In genomic region chr16:30062242-30063030, GRCm38 (mm10) we compare ENCODE assay signal across 8 mouse cellular contexts. TPM values are rescaled to one million over a fixed set of nuclear protein-coding genes. Genes with fewer than 3 reads are reported as not detected.
DNase-seq lines count a peak whose midpoint lies in the region; ATAC-seq lines count a peak whose summit lies in the region.

No protein-coding gene starts in this region.

- peak overlapping the region; percentile 99 for H3K27ac ChIP-seq in lung, embryonic 16.5 days (ENCODE audit: low read length)
- peak overlapping the region; percentile 95 for H3K27ac ChIP-seq in embryonic facial prominence, embryonic 13.5 days
- H3K27ac ChIP-seq in intestine, embryonic 15.5 days = peak overlapping the region; percentile 99
- H3K27ac ChIP-seq in neural tube, embryonic 14.5 days (ENCODE audit: low read depth, low read length) = no peak overlapping the region

- H3K4me1 ChIP-seq in lung, embryonic 16.5 days (replicated peaks; ENCODE audit: control insufficient read depth, insufficient read depth, low read length) = peaks cover 55% of the 10 kb centered on the region
- H3K4me1 ChIP-seq in embryonic facial prominence, embryonic 13.5 days = peaks cover 59% of the 10 kb centered on the region
- H3K4me1 ChIP-seq in intestine, embryonic 15.5 days (replicated peaks) = peaks cover 44% of the 10 kb centered on the region
- H3K4me1 ChIP-seq in neural tube, embryonic 14.5 days (ENCODE audit: control insufficient read depth, insufficient read depth, low read length) = peaks cover 16% of the 10 kb centered on the region; the same call in 1 of the 2 replicates

- no peaks in the 10 kb centered on the region for H3K27me3 ChIP-seq in lung, embryonic 16.5 days (ENCODE audit: control insufficient read depth, insufficient read depth, low read depth, low read length)
- H3K27me3 ChIP-seq in embryonic facial prominence, embryonic 13.5 days = no peaks in the 10 kb centered on the region
- H3K27me3 ChIP-seq in intestine, embryonic 15.5 days (replicated peaks) = no peaks in the 10 kb centered on the region
- H3K27me3 ChIP-seq in neural tube, embryonic 14.5 days (ENCODE audit: control insufficient read depth, insufficient read depth, low read length) = peaks cover 13% of the 10 kb centered on the region

- H3K9ac ChIP-seq in lung, embryonic 16.5 days (ENCODE audit: low read length) = peak overlapping the region; percentile 84
- peak overlapping the region; percentile 87 for H3K9ac ChIP-seq in embryonic facial prominence, embryonic 13.5 days
- H3K9ac ChIP-seq in intestine, embryonic 15.5 days = peak overlapping the region; percentile 89
- no peak overlapping the region for H3K9ac ChIP-seq in neural tube, embryonic 14.5 days (replicated peaks; ENCODE audit: low read depth, low read length)

- no peak for DNase-seq in lung, postnatal 10 days
- no peak for DNase-seq in thymus, postnatal 25 days
- DNase-seq in urinary bladder, adult 2 months (ENCODE audit: low spot score) = no peak
- DNase-seq in spleen, postnatal 36 days (ENCODE audit: low spot score in 2 of 2) = no peak

- H3K9me3 ChIP-seq in lung, embryonic 16.5 days (ENCODE audit: control insufficient read depth, low read length) = no peaks in the 10 kb centered on the region
- H3K9me3 ChIP-seq in embryonic facial prominence, embryonic 13.5 days = no peaks in the 10 kb centered on the region
- H3K9me3 ChIP-seq in intestine, embryonic 15.5 days = no peaks in the 10 kb centered on the region
- no peaks in the 10 kb centered on the region for H3K9me3 ChIP-seq in neural tube, embryonic 14.5 days (ENCODE audit: control insufficient read depth, low read length)

- peak overlapping the region; percentile 90 for H3K4me3 ChIP-seq in lung, embryonic 16.5 days (ENCODE audit: low read length)
- H3K4me3 ChIP-seq in embryonic facial prominence, embryonic 13.5 days = peak overlapping the region; percentile 69
- H3K4me3 ChIP-seq in intestine, embryonic 15.5 days (replicated peaks) = peak overlapping the region; percentile 65
- peak overlapping the region; percentile 66; the same call in 1 of the 2 replicates for H3K4me3 ChIP-seq in neural tube, embryonic 14.5 days (ENCODE audit: low read depth, low read length)

- 18% methylated on average over 12 of the region's 12 CpGs for WGBS in lung, embryonic 16.5 days
- WGBS in embryonic facial prominence, embryonic 13.5 days = 17% methylated on average over 12 of the region's 12 CpGs
- 27% methylated on average over 12 of the region's 12 CpGs for WGBS in intestine, embryonic 15.5 days
- WGBS in neural tube, embryonic 14.5 days = 20% methylated on average over 12 of the region's 12 CpGs

- H3K4me2 ChIP-seq in lung, embryonic 16.5 days (ENCODE audit: low read depth, low read length) = peak overlapping the region; percentile 95
- peak overlapping the region; percentile 95 for H3K4me2 ChIP-seq in embryonic facial prominence, embryonic 13.5 days
- peak overlapping the region; percentile 89 for H3K4me2 ChIP-seq in intestine, embryonic 15.5 days (replicated peaks)
- peak overlapping the region; percentile 97 for H3K4me2 ChIP-seq in neural tube, embryonic 14.5 days (ENCODE audit: low read depth, low read length)

- H3K36me3 ChIP-seq in lung, embryonic 16.5 days (ENCODE audit: control insufficient read depth, insufficient read depth, low read length) = no peaks in the 10 kb centered on the region; the same call in 1 of the 2 replicates
- H3K36me3 ChIP-seq in embryonic facial prominence, embryonic 13.5 days = no peaks in the 10 kb centered on the region
- H3K36me3 ChIP-seq in intestine, embryonic 15.5 days = no peaks in the 10 kb centered on the region
- H3K36me3 ChIP-seq in neural tube, embryonic 14.5 days (ENCODE audit: control insufficient read depth, insufficient read depth, low read length) = no peaks in the 10 kb centered on the region

- no peak for ATAC-seq in lung, embryonic 16.5 days (ENCODE audit: low read depth)
- no peak for ATAC-seq in embryonic facial prominence, embryonic 13.5 days (ENCODE audit: insufficient number of reproducible peaks, insufficient read depth, low FRiP score, low TSS enrichment, low read depth)
- no peak for ATAC-seq in intestine, embryonic 15.5 days
- ATAC-seq in neural tube, embryonic 14.5 days (ENCODE audit: low read depth) = no peak

RNA-seq across cellular contexts. Expression of gene Hes1, which starts 1.7 kb away (rescaled TPM):
- 37.1 and 40.7 TPM in 2 replicates for polyA plus RNA-seq in lung, embryonic 16.5 days (2015; fragmentation: Nextera tagmentation; extraction: Ambion mirVana)
- polyA plus RNA-seq in embryonic facial prominence, embryonic 13.5 days (2015; fragmentation: Nextera tagmentation; extraction: Ambion mirVana) = 42.9 and 44.3 TPM in 2 replicates
- polyA plus RNA-seq in intestine, embryonic 15.5 days (2015; fragmentation: Nextera tagmentation; extraction: Ambion mirVana) = 55.7 and 67.4 TPM in 2 replicates
- polyA plus RNA-seq in neural tube, embryonic 14.5 days (2014; fragmentation: Nextera tagmentation; extraction: Ambion mirVana) = 8.1 and 12.7 TPM in 2 replicates
- polyA plus RNA-seq in urinary bladder, adult 2 months (2012; rRNA removed) = 112 and 154 TPM in 2 replicates
